Mouse (Mus musculus): ENCODE measurements around the gene Grm6. TPM values are rescaled to one million over a fixed set of nuclear protein-coding genes. Genes with fewer than 3 reads are reported as not detected.

The Grm6 gene
- not detected for total RNA-seq (2021)
- long read RNA-seq, experiment 1, result 0 reads
- long read RNA-seq, experiment 2, result 0 reads

DNA sequence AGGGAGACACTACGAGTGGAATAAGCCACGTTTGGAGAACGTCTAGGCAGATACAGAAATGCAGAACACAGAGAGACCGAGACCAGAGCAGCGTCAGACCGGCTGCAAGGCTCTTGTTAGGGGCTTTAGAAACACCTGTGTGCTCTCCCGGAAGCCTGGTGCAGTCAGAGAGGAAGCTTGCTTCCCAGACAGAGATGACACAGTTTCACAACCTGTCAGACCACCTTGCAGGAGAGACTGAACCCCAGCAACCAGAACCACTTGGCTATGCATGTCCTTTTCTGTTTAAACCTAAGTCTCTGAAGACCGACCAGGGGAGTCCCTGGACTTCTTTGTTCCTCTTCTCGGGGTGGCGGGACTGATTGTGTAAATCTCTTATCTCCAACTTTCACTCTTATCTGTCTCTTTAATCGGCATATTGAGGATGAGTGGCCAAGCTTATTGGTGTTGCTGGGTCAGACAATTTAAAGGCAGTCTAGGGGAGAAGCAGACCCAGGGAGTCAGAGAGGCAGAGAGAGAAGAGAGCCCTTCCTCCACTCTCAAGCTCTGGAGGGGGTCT is at the start of gene Grm6:
Grm6 (plus strand) TSS at position 509 of the 559 bp plus-strand sequence.
- peak within 1 kb of the TSS; percentile 48 for H3K4me3 ChIP-seq
- no peak for DNase-seq (ENCODE audit: extremely low spot score in 1 of 2, low spot score in 2 of 2)
- TF ChIP-seq CTCF (IDR thresholded peaks at IDR 0.05), result no peak
- H3K27ac ChIP-seq, result no peak within 1 kb of the TSS
- intact Hi-C loops (cut with DNase I), result no loop called here

DNA sequence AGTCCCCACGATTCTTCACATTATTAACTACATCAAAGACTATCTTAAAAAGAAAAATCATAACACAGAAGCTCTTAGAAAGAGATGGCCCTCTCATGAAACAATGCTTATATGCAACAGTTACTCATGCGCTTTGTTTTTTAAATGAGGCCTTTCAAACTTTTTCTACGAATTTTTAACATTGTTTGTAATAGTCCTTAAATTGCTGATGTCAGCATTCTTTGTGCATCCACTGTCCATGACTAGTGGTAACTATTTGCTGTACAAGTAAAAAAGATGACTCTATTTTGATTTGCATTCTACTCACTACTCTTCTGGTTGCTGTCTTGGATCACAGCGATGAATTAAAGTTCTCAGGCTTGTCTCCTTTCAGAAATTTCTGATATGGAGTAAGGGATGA is 36.3 kb upstream of the Grm6 start:
- no peak for TF ChIP-seq CTCF (IDR thresholded peaks at IDR 0.05)
- DNase-seq (ENCODE audit: extremely low spot score in 1 of 2, low spot score in 2 of 2), result no peak
- Histone ChIP-seq H3K27ac (no peak overlapping the region), H3K4me3 (no peak overlapping the region)
- intact Hi-C loops (cut with DNase I), result no loop called here

GRCm38 (mm10) chr11:50826214-50826613 is 24.3 kb upstream of the Grm6 start:
- intact Hi-C loops (cut with DNase I), result loop anchor here (5.0 kb wide), 2 partner anchors 91 to 106 kb away; partner anchors contain the start of genes Zfp2 and Zfp354b
- DNase-seq (ENCODE audit: extremely low spot score in 1 of 2, low spot score in 2 of 2), result no peak
- Histone ChIP-seq H3K4me3 (no peak overlapping the region; the same call in 1 of the 2 replicates), H3K27ac (no peak overlapping the region)
- TF ChIP-seq CTCF (IDR thresholded peaks at IDR 0.05), result no peak

- TF ChIP-seq CTCF (IDR thresholded peaks at IDR 0.05), result no peak
- Histone ChIP-seq H3K4me3 (peak within 1 kb of the TSS; percentile 71), H3K27ac (peak within 1 kb of the TSS; percentile 87)
- DNase-seq (ENCODE audit: extremely low spot score in 1 of 2, low spot score in 2 of 2), result peak; percentile 85 to 87
- intact Hi-C loops (cut with DNase I), result loop anchor here (1.0 to 5.0 kb wide), 3 partner anchors 14 to 105 kb away; partner anchors contain the start of genes Zfp2, Zfp354b and Zfp879
Measured at GRCm38 (mm10) chr11:50827010-50827953, 23.2 kb upstream of the Grm6 start, which contains the start of gene Zfp354c. Zfp354c (minus strand) TSS chr11:50827724.

DNA sequence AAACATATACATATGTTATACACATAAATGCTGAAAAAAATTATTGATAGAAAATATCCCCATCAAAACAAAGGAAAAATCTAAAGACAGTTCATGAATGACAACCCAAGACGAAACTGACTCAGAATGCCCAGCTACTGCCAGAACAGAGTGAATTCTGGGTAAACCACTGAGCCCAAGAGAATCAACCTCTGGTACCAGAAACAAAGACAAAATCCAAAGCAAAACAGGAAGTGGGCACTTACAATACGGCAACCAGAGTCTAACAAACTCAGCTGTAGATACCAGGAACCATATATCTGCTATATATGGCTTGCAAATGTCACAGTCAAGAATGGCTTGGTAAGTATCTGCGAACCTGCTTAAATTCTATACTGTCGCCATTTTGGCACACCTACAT is 14.8 kb upstream of the Grm6 start:
- no peak overlapping the region for H3K27ac ChIP-seq
- intact Hi-C loops (cut with DNase I), result no loop called here
- TF ChIP-seq CTCF (IDR thresholded peaks at IDR 0.05), result no peak
- DNase-seq (ENCODE audit: extremely low spot score in 1 of 2, low spot score in 2 of 2), result no peak
- H3K4me3 ChIP-seq, result no peak overlapping the region

- H3K4me3 ChIP-seq, result peak within 1 kb of the TSS; percentile 63
- no peak for TF ChIP-seq CTCF (IDR thresholded peaks at IDR 0.05)
- H3K27ac ChIP-seq, result peak within 1 kb of the TSS; percentile 91
- intact Hi-C loops (cut with DNase I), result loop anchor here (1.0 to 10.0 kb wide), 4 partner anchors 14 to 214 kb away; partner anchors contain the start of genes Zfp2, Zfp354a, Zfp354c and Zfp454
- peak; percentile 92 to 95 for DNase-seq (ENCODE audit: extremely low spot score in 1 of 2, low spot score in 2 of 2)
Measured at GRCm38 (mm10) chr11:50841023-50841735, 9.3 kb upstream of the Grm6 start, which contains the start of gene Zfp879. Zfp879 (minus strand) TSS chr11:50841552.

DNA sequence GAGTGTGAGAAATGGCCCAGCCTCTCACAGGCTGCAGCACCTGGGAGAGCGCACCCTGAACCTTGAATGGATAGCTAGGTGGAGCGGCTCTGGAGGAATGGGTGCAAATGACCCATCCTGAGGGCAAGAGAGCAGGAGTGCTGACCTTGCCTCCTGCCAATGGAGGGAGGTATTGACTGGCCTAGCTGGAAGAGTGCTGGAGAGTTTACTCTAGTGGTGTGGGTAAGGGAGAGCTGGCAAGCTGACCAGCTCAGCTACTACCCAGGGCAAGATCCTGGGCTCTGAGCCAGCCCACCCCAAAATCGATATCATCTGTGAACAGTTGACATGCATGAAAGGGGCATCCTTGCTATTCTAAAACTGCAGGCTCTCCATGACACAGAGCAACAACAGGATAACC is 4.5 kb upstream of the Grm6 start:
- DNase-seq (ENCODE audit: extremely low spot score in 1 of 2, low spot score in 2 of 2), result no peak
- intact Hi-C loops (cut with DNase I), result loop anchor here (10.0 kb wide), 1 partner anchor 209 kb away; the partner anchor contains the start of gene Zfp354a

DNA sequence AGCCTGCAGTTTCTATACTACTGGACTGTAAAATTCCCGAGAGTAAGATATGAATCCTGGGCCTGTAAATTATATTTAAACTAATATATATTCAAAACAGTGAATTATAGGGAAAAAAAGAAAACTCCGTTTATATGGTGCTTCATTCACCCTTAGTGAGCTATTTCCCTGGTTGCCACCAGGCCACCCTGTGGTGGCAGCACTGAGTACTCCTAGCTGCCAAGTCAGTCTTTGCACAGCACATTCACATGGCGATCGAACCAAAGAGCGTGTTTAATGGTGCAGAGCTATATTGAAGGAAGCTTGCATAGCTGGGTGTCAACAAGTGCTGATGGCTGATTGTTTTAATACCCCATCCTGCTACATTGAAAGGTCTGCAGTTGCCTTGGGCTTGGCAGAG is 3.4 kb upstream of the Grm6 start:
- intact Hi-C loops (cut with DNase I), result loop anchor here (10.0 kb wide), 1 partner anchor 208 kb away; the partner anchor contains the start of gene Zfp354a
- peak; percentile 58 for TF ChIP-seq CTCF (IDR thresholded peaks at IDR 0.05)
- H3K27ac ChIP-seq, result no peak overlapping the region
- H3K4me3 ChIP-seq, result no peak overlapping the region
- DNase-seq (ENCODE audit: extremely low spot score in 1 of 2, low spot score in 2 of 2), result no peak

More for the DNA sequence above, 4.5 kb upstream of the Grm6 start:
- Histone ChIP-seq H3K4me3 (no peak overlapping the region), H3K27ac (no peak overlapping the region)
- no peak for TF ChIP-seq CTCF (IDR thresholded peaks at IDR 0.05)

DNA sequence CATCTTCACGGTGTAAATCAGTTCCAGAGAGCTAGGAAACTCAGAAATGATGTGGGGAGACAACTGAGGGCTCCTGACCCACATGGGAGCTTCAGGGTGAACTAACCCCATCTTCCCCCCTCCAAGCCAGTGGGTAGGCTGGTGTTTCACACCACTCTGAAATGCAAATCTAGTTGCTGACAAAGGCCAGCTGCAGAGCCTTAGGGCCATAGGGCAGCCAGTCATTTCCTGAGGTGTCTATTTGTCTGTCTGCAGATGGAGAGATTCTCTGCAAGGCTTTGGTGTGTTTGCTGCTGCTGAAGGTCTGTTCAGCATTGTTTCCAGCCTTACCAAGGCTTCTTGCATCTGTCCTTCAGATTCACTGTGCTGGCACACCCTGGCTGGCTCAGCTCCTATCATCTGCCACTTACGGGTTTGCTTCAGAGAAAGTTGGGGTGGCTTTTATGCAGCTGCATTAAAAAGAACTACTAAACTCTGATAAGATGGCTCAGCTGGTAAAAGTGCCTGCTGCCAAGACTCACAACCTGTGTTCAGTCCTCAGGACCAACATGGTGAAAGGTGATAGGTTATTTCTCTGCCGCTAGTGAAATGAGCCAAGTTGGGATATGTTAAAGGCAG is 1.9 kb upstream of the Grm6 start:
- H3K27ac ChIP-seq, result no peak overlapping the region
- no peak overlapping the region for H3K4me3 ChIP-seq
- intact Hi-C loops (cut with DNase I), result loop anchor here (10.0 kb wide), 1 partner anchor 206 kb away; the partner anchor contains the start of gene Zfp354a
- DNase-seq (ENCODE audit: extremely low spot score in 1 of 2, low spot score in 2 of 2), result no peak
- no peak for TF ChIP-seq CTCF (IDR thresholded peaks at IDR 0.05)

GRCm38 (mm10) chr11:50849310-50849709 is 1.2 kb upstream of the Grm6 start:
- intact Hi-C loops (cut with DNase I), result loop anchor here (10.0 kb wide), 1 partner anchor 205 kb away; the partner anchor contains the start of gene Zfp354a
- DNase-seq (ENCODE audit: extremely low spot score in 1 of 2, low spot score in 2 of 2), result no peak

More at GRCm38 (mm10) chr11:50849310-50849709, 1.2 kb upstream of the Grm6 start:
- no peak overlapping the region for H3K27ac ChIP-seq
- no peak overlapping the region for H3K4me3 ChIP-seq
- TF ChIP-seq CTCF (IDR thresholded peaks at IDR 0.05), result no peak

Measured in left cerebral cortex, adult 2 months (tissue).